Mouse (Mus musculus) CH12.LX (cell line): Measurements from ENCODE around the gene Polr2f. TPM values are rescaled to one million over a fixed set of nuclear protein-coding genes. Genes with fewer than 3 reads are reported as not detected.

Experiments used
- DNase-seq: peaks from one replicate; pipeline ENCODE4 v3.0.0-alpha.2; 2013; ENCODE audit errors: extremely low read depth
- H3K27ac ChIP-seq: 2 replicates; pipeline ENCODE4 v1.5.1; 2012; ENCODE audit warnings: low read depth, mild to moderate bottlenecking, control low read depth, moderate library complexity; ENCODE audit not compliant: insufficient read depth
- H3K27me3 ChIP-seq: replicated peaks from 2 replicates; pipeline ENCODE3; 2012; ENCODE audit warnings: inconsistent platforms
- H3K36me3 ChIP-seq, 2 experiments: replicated peaks in 1 of 2; 2 replicates each; pipeline versions ENCODE3 to v1.6.1; 2012; ENCODE audit warnings: inconsistent platforms in 1 of 2, low read length in 1 of 2, mild to moderate bottlenecking in 1 of 2, mixed read lengths in 1 of 2, moderate library complexity in 1 of 2; ENCODE audit not compliant: control insufficient read depth in 1 of 2, insufficient read depth in 1 of 2
- H3K4me1 ChIP-seq, 2 experiments: 2 replicates each; pipeline ENCODE4 v1.6.1; 2012; ENCODE audit warnings: inconsistent platforms in 1 of 2, moderate library complexity in 1 of 2; ENCODE audit not compliant: insufficient read depth in 2 of 2, control insufficient read depth in 1 of 2
- H3K4me2 ChIP-seq: 2 replicates; pipeline ENCODE4 v1.6.1; 2012; ENCODE audit warnings: low read depth, mild to moderate bottlenecking, control low read depth; ENCODE audit not compliant: poor library complexity, insufficient read depth, severe bottlenecking
- H3K4me3 ChIP-seq, 3 experiments: fragments of 150-350 bp in 1 of 3; sonication (generic) in 1 of 3; replicated peaks in 1 of 3; 2 replicates each; pipeline versions ENCODE3 to v1.5.1; 2011 to 2012; ENCODE audit warnings: low read depth in 2 of 3, low read length in 2 of 3, mild to moderate bottlenecking in 2 of 3, moderate library complexity in 2 of 3, control low read depth in 1 of 3, improper control_type of control experiment in 1 of 3, inconsistent platforms in 1 of 3, mixed read lengths in 1 of 3; ENCODE audit not compliant: poor library complexity in 1 of 3
- H3K79me2 ChIP-seq: replicated peaks from 2 replicates; pipeline ENCODE4 v1.6.1; 2012; ENCODE audit warnings: mild to moderate bottlenecking, moderate library complexity; ENCODE audit not compliant: control insufficient read depth, poor library complexity, insufficient read depth, severe bottlenecking; ENCODE audit errors: extremely low read depth
- H3K9ac ChIP-seq: 2 replicates; pipeline ENCODE4 v1.6.1; 2012; ENCODE audit warnings: low read depth, mild to moderate bottlenecking, control low read depth, moderate library complexity; ENCODE audit not compliant: insufficient read depth
- H3K9me3 ChIP-seq: replicated peaks from 2 replicates; pipeline ENCODE3; 2012; ENCODE audit warnings: low read length, inconsistent platforms, mixed read lengths
- CHD1 ChIP-seq: IDR thresholded peaks from 2 replicates; pipeline ENCODE4 v1.6.1; 2012; ENCODE audit warnings: low read depth, low read length, improper control_type of control experiment, inconsistent platforms
- CHD2 ChIP-seq: IDR thresholded peaks from 2 replicates; pipeline ENCODE4 v1.6.1; 2011; ENCODE audit warnings: low read length, improper control_type of control experiment
- CTCF ChIP-seq, 2 experiments: IDR thresholded peaks in 1 of 2; conservative IDR thresholded peaks in 1 of 2; 2 replicates each; pipeline ENCODE4 v1.5.1; 2011 to 2012; ENCODE audit warnings: low read depth in 2 of 2, low read length in 2 of 2, improper control_type of control experiment in 1 of 2, inconsistent platforms in 1 of 2, mild to moderate bottlenecking in 1 of 2, moderate library complexity in 1 of 2
- E2F4 ChIP-seq: IDR thresholded peaks from 2 replicates; pipeline ENCODE4 v1.6.1; 2011; ENCODE audit warnings: low read depth, low read length, improper control_type of control experiment; ENCODE audit not compliant: insufficient replicate concordance
- ELF1 ChIP-seq: IDR thresholded peaks from 2 replicates; pipeline ENCODE4 v1.6.1; 2014; ENCODE audit warnings: low read depth, mild to moderate bottlenecking, inconsistent platforms, low read length, improper control_type of control experiment
- EP300 ChIP-seq: IDR thresholded peaks from 2 replicates; pipeline ENCODE4 v1.6.1; 2011; ENCODE audit warnings: low read length, improper control_type of control experiment
- ETS1 ChIP-seq: conservative IDR thresholded peaks from 2 replicates; pipeline ENCODE4 v1.6.1; 2012; ENCODE audit warnings: low read depth, mild to moderate bottlenecking, inconsistent platforms, low read length, improper control_type of control experiment, moderate library complexity
- GABPA ChIP-seq: IDR thresholded peaks from 2 replicates; pipeline ENCODE4 v1.6.1; 2012; ENCODE audit warnings: low read depth, low read length, improper control_type of control experiment, inconsistent platforms; ENCODE audit not compliant: insufficient replicate concordance
- IRF4 ChIP-seq: IDR thresholded peaks from 2 replicates; pipeline ENCODE4 v1.6.1; 2014; ENCODE audit warnings: low read depth, mild to moderate bottlenecking, inconsistent platforms, low read length, improper control_type of control experiment
- JUND ChIP-seq: conservative IDR thresholded peaks from 2 replicates; pipeline ENCODE4 v1.6.1; 2011; ENCODE audit warnings: low read depth, low read length, improper control_type of control experiment
- KAT2A ChIP-seq: IDR thresholded peaks from 2 replicates; pipeline ENCODE4 v1.6.1; 2012; ENCODE audit warnings: low read length, improper control_type of control experiment, inconsistent platforms; ENCODE audit not compliant: insufficient replicate concordance
- MAFK ChIP-seq: IDR thresholded peaks from 2 replicates; pipeline ENCODE4 v1.6.1; 2011; ENCODE audit warnings: low read length, improper control_type of control experiment; ENCODE audit not compliant: insufficient replicate concordance
- MEF2A ChIP-seq: IDR thresholded peaks from 2 replicates; pipeline ENCODE4 v1.6.1; 2014; ENCODE audit warnings: low read depth, mild to moderate bottlenecking, inconsistent platforms, low read length, improper control_type of control experiment, borderline replicate concordance
- MXI1 ChIP-seq: IDR thresholded peaks from 2 replicates; pipeline ENCODE4 v1.6.1; 2011; ENCODE audit warnings: mild to moderate bottlenecking, low read depth, low read length, improper control_type of control experiment
- MYC ChIP-seq: IDR thresholded peaks from 2 replicates; pipeline ENCODE4 v1.6.1; 2011; ENCODE audit warnings: low read depth, mild to moderate bottlenecking, improper control_type of control experiment, low read length
- NELFE ChIP-seq: IDR thresholded peaks from 2 replicates; pipeline ENCODE4 v1.6.1; 2011; ENCODE audit warnings: low read depth, low read length, improper control_type of control experiment
- PAX5 ChIP-seq: IDR thresholded peaks from 2 replicates; pipeline ENCODE4 v1.6.1; 2012; ENCODE audit warnings: low read length, inconsistent platforms, mixed read lengths
- POLR2A ChIP-seq: IDR thresholded peaks from 2 replicates; pipeline ENCODE4 v1.6.1; 2011; ENCODE audit warnings: low read depth, mild to moderate bottlenecking, improper control_type of control experiment, low read length
- POLR2AphosphoS2 ChIP-seq: IDR thresholded peaks from 2 replicates; pipeline ENCODE4 v1.6.1; 2011; ENCODE audit warnings: low read depth, low read length, improper control_type of control experiment
- RAD21 ChIP-seq: IDR thresholded peaks from 2 replicates; pipeline ENCODE4 v1.6.1; 2011; ENCODE audit warnings: low read depth, mild to moderate bottlenecking, low read length, improper control_type of control experiment, moderate library complexity
- RCOR1 ChIP-seq: conservative IDR thresholded peaks from 2 replicates; pipeline ENCODE4 v1.6.1; 2012; ENCODE audit warnings: low read depth, mild to moderate bottlenecking, inconsistent platforms, low read length, improper control_type of control experiment
- SIN3A ChIP-seq: IDR thresholded peaks from 2 replicates; pipeline ENCODE4 v1.6.1; 2012; ENCODE audit warnings: low read length, improper control_type of control experiment, inconsistent platforms
- TBP ChIP-seq: conservative IDR thresholded peaks from 2 replicates; pipeline ENCODE4 v1.6.1; 2011; ENCODE audit warnings: low read depth, low read length, improper control_type of control experiment
- TCF12 ChIP-seq: IDR thresholded peaks from 2 replicates; pipeline ENCODE4 v1.6.1; 2014; ENCODE audit warnings: low read depth, mild to moderate bottlenecking, inconsistent platforms, low read length, improper control_type of control experiment
- UBTF ChIP-seq: IDR thresholded peaks from 2 replicates; pipeline ENCODE4 v1.6.1; 2012; ENCODE audit warnings: low read depth, mild to moderate bottlenecking, inconsistent platforms, low read length, improper control_type of control experiment, moderate library complexity
- USF2 ChIP-seq: conservative IDR thresholded peaks from 2 replicates; pipeline ENCODE4 v1.6.1; 2011; ENCODE audit warnings: low read depth, low read length, improper control_type of control experiment
- ZKSCAN1 ChIP-seq: IDR thresholded peaks from 2 replicates; pipeline ENCODE4 v1.6.1; 2012; ENCODE audit warnings: low read depth, inconsistent platforms, low read length, improper control_type of control experiment, borderline replicate concordance
- ZMIZ1 ChIP-seq: IDR thresholded peaks from 2 replicates; pipeline ENCODE4 v1.6.1; 2012; ENCODE audit warnings: low read depth, mild to moderate bottlenecking, inconsistent platforms, low read length, improper control_type of control experiment
- ZNF384 ChIP-seq: IDR thresholded peaks from 2 replicates; pipeline ENCODE4 v1.6.1; 2012; ENCODE audit warnings: low read depth, low read length, improper control_type of control experiment, inconsistent platforms
- dilution Hi-C: fragments of 300-500 bp; cut with MboI; formaldehyde crosslinking; loops from 2 replicates; pipeline ENCODE4 v1.14.3; 2020; ENCODE audit warnings: low sequenced_read_pairs; ENCODE audit not compliant: extremely low pct_unique_long_range_greater_than_20kb, extremely low pct_ligation_motif_present
- in situ Hi-C: fragments of 300-500 bp; cut with MboI; formaldehyde crosslinking; loops from 3 replicates; pipeline ENCODE4 v1.14.3; 2019; ENCODE audit warnings: low sequenced_read_pairs, low pct_ligation_motif_present, low pct_unique_long_range_greater_than_20kb, mixed read lengths
- polyA plus RNA-seq: library from polyadenylated mRNA; unstranded; fragments of >175 nt; gene quantifications from 2 replicates; pipeline ENCODE4 v1.2.1, GENCODE M21; 2012; ENCODE audit warnings: low read depth; ENCODE audit not compliant: insufficient read length
- total RNA-seq, 2 experiments: library from RNA; depleted of rRNA; stranded (reverse); fragments of 300-350 nt in 1 of 2; fragments of >200 nt in 1 of 2; gene quantifications; 2 replicates each; pipeline ENCODE4 v1.2.3; 2012 to 2014

Gene Polr2f
- total and polyA plus RNA-seq, 3 experiments: 218 to 414 (median 286) TPM

- no peak for DNase-seq
- in situ Hi-C loops (no loop called here), dilution Hi-C loops (no loop called here)
- no peak overlapping the region for H3K27ac ChIP-seq
- H3K79me2 ChIP-seq: peaks cover 13% of the 10 kb centered on the region; the same call in 1 of the 2 replicates
- no peak overlapping the region; the same call in 1 of the 2 replicates for H3K4me2 ChIP-seq
- no peak overlapping the region for H3K9ac ChIP-seq
- peaks cover 9 to 24% of the 10 kb centered on the region in 2 experiments for H3K4me1 ChIP-seq
- H3K4me3 ChIP-seq: no peak overlapping the region
- H3K9me3 ChIP-seq: no peaks in the 10 kb centered on the region
- H3K27me3 ChIP-seq: no peaks in the 10 kb centered on the region
- TF ChIP-seq MXI1: no peak
- no peak for TF ChIP-seq KAT2A
- no peak for TF ChIP-seq CTCF (conservative IDR thresholded peaks at IDR 0.05 in 1 of 2, IDR thresholded peaks at IDR 0.05 in 1 of 2; ENCODE audit: low read depth in 2 of 2, low read length in 2 of 2)
- no peak for TF ChIP-seq CHD2
- no peak for TF ChIP-seq EP300
- no peak for TF ChIP-seq GABPA
- TF ChIP-seq MAFK: no peak
- no peak for TF ChIP-seq E2F4
- no peak for TF ChIP-seq RAD21
- no peak for TF ChIP-seq POLR2A
- no peak for TF ChIP-seq JUND
- no peak for TF ChIP-seq MYC
- no peak for TF ChIP-seq ETS1
- no peak for TF ChIP-seq RCOR1
- no peak for TF ChIP-seq USF2
- TF ChIP-seq IRF4: no peak
- no peak for TF ChIP-seq ZMIZ1
- H3K36me3 ChIP-seq: peaks cover 4 to 19% of the 10 kb centered on the region in 2 experiments
Measured at GRCm38 (mm10) chr15:79107966-79108365, 32.8 kb upstream of the Polr2f start.

GRCm38 (mm10) chr15:79108421-79109320 is 32.1 kb upstream of the Polr2f start, which contains the start of gene Micall1:
TSS of gene Micall1 (plus strand) at chr15:79108898.
- Histone ChIP-seq H3K27ac (peak within 1 kb of the TSS; percentile 18; the same call in 1 of the 2 replicates), H3K4me1 (peaks cover 9 to 26% of the 10 kb centered on the region in 2 experiments), H3K79me2 (peaks cover 13% of the 10 kb centered on the region; the same call in 1 of the 2 replicates), H3K9ac (peak within 1 kb of the TSS; percentile 77), H3K4me3 (peak within 1 kb of the TSS; percentile 86 to 88 (median 87)), H3K36me3 (peaks cover 5 to 24% of the 10 kb centered on the region in 2 experiments), H3K9me3 (no peaks in the 10 kb centered on the region), H3K27me3 (no peaks in the 10 kb centered on the region), H3K4me2 (peak within 1 kb of the TSS; percentile 96)
- in situ Hi-C loops (no loop called here), dilution Hi-C loops (no loop called here)
- peak; percentile 40 for DNase-seq
- TF ChIP-seq USF2: no peak
- peak; percentile 52; the same call in 1 of the 2 replicates for TF ChIP-seq ELF1
- no peak for TF ChIP-seq CHD1
- no peak for TF ChIP-seq CTCF (conservative IDR thresholded peaks at IDR 0.05 in 1 of 2, IDR thresholded peaks at IDR 0.05 in 1 of 2; ENCODE audit: low read depth in 2 of 2, low read length in 2 of 2)
- 0 out of 2 replicates have a peak, but pooled peaks have one; percentile 14 for TF ChIP-seq SIN3A
- TF ChIP-seq TBP: no peak
- no peak for TF ChIP-seq MXI1
- peak; percentile 87 for TF ChIP-seq UBTF
- TF ChIP-seq MEF2A: no peak
- TF ChIP-seq CHD2: no peak; the same call in 1 of the 2 replicates
- no peak for TF ChIP-seq EP300
- no peak for TF ChIP-seq MAFK
- TF ChIP-seq POLR2AphosphoS2: 0 out of 2 replicates have a peak, but pooled peaks have one; percentile 39
- TF ChIP-seq NELFE: peak; percentile 50
- peak; percentile 61 for TF ChIP-seq TCF12
- no peak for TF ChIP-seq E2F4
- no peak for TF ChIP-seq ZMIZ1
- TF ChIP-seq ETS1: no peak
- TF ChIP-seq ZNF384: no peak
- no peak for TF ChIP-seq ZKSCAN1
- no peak for TF ChIP-seq GABPA
- TF ChIP-seq IRF4: no peak
- no peak for TF ChIP-seq PAX5
- TF ChIP-seq JUND: no peak
